Mouse (Mus musculus) liver, postnatal 0 days (tissue): ENCODE data around the gene BC048679.

Source experiments
- CTCF ChIP-seq: sonication (generic); IDR thresholded peaks from 2 replicates; pipeline ENCODE4 v1.5.1; 2016; ENCODE audit warnings: antibody characterized with exemption, low read depth
- EP300 ChIP-seq: IDR thresholded peaks from 2 replicates; pipeline ENCODE4 v1.6.1; 2016; ENCODE audit warnings: antibody characterized with exemption, low read depth, mild to moderate bottlenecking

DNA sequence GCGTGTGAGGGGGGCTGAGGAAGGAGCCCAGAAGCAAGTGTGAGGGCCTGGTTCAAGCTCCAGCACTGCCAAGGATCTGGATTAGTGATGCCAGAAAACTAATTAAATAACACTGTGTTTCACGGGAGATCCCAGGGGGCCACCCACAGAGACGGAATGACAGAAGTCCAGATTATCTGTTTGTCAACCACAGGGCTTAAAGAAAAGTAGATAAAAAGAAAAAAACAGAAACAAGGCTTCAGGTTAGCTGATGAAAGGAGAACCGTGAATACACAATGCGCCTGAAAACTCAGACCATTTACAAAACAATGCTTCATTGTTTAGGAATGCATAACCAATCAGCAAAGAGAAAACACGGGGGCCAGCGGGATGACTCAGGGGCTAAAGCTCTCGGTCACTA, 17.3 kb downstream of the BC048679 start:
- no peak for TF ChIP-seq CTCF
- no peak for TF ChIP-seq EP300
